Mouse (Mus musculus) spleen, postnatal 10 days (tissue): ENCODE data around the gene Cd2.
A peak's percentile ranks its signal among the peaks of the same experiment; 100 is the strongest.

Source experiments
- DNase-seq, 2 experiments: peaks; one replicate each; pipeline ENCODE4 v3.0.0; 2021 to 2022; ENCODE audit warnings: low spot score in 2 of 2

Gene Cd2

DNA sequence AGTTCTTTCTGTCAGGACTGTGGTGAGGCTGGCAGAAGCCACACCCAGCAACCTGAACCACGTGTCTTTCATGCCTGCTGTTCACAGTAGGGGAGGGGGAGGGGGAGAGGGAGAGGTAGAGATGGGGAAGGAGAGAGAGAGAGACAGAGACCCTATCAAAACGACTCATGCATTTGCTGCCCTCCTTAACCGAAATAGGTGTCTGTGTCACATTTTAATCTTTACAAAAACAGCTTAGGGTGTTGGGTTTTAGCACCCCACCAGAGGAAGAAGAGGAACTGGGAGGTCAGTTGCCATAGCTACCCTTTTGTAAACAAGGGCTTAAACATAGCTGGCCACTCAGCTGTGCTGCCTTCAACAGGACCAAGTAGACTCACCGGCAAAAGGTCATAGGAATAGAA is at the start of gene Cd2:
Gene Cd2 (minus strand): TSS at position 29 of the 401 bp plus-strand sequence.
- peak in 1 of 2 experiments; percentile 60 for DNase-seq

DNA sequence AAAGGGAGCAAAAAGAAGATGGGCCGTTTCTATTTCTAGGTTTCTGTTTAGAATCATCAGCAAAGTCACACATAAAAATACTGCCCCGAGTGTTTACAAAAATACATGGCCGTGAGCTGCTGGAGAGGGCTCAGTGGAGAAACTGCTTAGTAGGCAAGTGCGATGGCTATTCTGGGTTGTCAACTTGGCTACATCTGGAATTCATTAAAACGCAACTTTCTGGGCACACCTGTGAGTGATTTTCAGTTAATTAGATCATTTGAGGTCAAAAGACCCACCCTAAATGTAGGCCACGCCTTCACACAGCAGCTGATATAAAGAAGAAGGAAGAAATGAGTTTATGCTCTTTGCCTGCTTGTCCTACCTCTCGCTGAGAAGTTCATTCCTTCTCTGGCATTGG is 40.9 kb upstream of the Cd2 start:
- no peak for DNase-seq

DNA sequence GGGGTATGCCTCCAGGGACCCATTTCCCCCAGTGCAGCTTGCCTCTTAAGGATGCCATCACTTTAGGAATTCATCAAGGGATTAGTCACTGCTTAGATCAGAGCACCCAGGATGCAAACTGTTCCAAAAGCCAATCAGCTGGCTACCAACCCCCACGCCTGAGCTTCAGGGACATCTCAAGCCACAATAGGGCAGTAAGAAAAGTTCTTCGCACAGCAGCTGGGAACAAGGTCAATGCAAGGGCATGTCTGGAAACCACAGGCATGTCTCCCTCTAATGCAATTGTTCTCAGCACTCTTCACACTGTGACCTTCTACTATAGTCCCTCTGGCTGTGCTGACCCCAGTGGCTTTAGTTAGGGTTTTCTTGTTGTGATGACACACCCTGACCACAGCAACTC is 39.5 kb upstream of the Cd2 start:
- no peak for DNase-seq

- DNase-seq: no peak
These were observed 34.7 kb upstream of the Cd2 start for GRCm38 (mm10) chr3:101322437-101322836.

GRCm38 (mm10) chr3:101320874-101321273 is 33.1 kb upstream of the Cd2 start:
- no peak for DNase-seq

- no peak for DNase-seq
These were observed 30.9 kb upstream of the Cd2 start for GRCm38 (mm10) chr3:101318516-101319170.

- peak; percentile 57 to 77 for DNase-seq
These were observed 30.4 kb upstream of the Cd2 start for GRCm38 (mm10) chr3:101318115-101318514.

- DNase-seq: no peak
These were observed 27.2 kb upstream of the Cd2 start for GRCm38 (mm10) chr3:101314954-101315353.

DNA sequence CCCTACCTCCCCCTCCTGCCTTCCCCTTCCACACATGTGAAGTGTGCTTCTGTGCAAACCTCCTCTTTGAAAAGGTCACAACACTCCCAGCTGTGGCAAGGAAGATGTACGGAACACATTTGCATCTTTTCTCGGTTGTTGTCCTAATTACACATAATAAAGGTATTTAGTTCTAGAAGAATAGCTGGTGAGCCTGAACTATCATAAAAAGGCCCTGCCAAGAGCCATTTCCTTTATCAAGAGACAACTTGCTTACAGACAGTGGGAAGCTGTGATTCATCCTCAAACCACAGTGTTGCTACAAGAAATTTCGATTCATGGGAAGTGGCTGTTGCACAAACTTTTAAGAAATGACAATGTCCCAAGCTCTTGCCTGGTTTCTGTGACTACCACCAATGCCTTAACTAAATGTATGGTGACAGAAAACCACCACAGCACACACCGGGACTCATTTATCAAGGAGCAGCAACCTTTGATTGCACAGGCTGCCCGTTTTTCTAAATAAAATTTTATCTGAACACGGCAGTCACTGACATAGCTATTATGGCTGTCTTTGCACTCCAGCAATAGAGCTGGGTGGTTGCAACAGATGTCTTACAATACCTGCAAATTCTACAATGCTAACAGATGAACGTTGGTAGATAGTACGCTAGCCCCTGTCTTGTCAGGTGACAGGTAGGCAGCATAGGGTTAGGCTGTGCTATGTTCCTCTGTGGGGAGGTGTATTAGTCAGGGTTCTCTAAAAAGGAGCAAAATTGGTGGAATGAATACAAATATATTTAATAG is 25.7 kb upstream of the Cd2 start:
- DNase-seq: no peak

GRCm38 (mm10) chr3:101310977-101311376 is 23.2 kb upstream of the Cd2 start:
- DNase-seq: no peak

DNA sequence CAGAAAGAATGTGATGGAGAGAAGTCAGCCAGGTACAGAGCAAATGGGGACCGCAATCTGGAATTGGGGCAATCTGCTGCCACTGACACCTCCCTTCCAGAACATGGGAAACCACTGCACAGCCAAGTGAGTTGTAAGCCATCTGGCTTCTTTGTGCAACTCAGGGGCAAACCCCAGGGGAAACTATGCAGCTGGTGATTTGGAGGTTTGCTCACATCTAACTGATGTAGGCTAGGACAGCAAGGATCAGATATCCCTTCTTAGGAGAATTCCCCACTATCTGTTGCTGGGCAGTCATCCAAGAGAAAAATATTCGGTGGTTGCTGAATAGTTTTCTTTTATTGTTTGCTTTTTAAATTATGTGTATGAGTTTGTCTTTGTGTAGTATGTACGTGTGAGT is 21.9 kb upstream of the Cd2 start:
- no peak for DNase-seq

GRCm38 (mm10) chr3:101306090-101306489 is 18.4 kb upstream of the Cd2 start:
- DNase-seq: no peak

GRCm38 (mm10) chr3:101305046-101305445 is 17.3 kb upstream of the Cd2 start:
- DNase-seq: no peak

DNA sequence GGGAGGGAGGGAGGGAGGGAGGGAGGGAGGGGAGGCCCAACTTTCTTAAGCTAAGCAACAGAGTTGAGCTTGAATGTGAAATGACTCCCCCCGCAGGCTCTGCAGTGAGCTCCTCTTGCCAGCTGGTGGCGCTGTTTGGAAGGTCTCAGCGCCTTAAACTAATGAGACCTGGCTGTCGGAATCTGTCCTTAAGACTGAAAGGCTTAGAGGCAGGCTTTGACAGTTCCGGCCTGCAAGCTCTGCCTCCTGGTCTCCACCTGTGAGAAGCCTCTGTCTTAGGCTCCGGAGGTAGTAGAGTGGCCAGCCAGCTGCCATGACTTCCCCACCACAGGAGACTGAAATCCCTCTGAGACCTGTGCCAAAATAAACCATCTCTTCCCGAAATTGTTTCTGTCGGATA is 16.4 kb upstream of the Cd2 start:
- peak; percentile 48 to 76 for DNase-seq

GRCm38 (mm10) chr3:101300271-101301071 is 12.7 kb upstream of the Cd2 start:
- no peak for DNase-seq

DNA sequence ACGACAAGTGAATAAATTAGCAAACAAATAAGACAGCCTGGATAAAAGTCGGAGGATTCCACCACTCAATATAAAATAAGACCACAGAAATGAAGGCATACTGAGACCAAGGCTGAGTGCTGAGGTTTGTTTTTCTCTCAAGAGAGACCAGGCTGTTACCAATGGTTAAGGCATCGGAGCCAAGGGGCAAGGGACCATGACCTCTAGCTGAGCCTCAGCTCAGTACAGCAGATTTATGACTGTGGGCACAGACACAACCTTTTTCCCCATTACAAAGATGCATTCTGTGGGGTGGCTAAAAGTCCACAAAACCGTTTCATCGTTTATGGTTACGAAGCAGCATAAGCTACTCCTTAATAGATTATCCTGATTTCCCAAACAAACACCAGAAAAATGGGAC is 11.9 kb upstream of the Cd2 start:
- no peak for DNase-seq

GRCm38 (mm10) chr3:101297221-101297620 is 9.5 kb upstream of the Cd2 start:
- no peak for DNase-seq

DNA sequence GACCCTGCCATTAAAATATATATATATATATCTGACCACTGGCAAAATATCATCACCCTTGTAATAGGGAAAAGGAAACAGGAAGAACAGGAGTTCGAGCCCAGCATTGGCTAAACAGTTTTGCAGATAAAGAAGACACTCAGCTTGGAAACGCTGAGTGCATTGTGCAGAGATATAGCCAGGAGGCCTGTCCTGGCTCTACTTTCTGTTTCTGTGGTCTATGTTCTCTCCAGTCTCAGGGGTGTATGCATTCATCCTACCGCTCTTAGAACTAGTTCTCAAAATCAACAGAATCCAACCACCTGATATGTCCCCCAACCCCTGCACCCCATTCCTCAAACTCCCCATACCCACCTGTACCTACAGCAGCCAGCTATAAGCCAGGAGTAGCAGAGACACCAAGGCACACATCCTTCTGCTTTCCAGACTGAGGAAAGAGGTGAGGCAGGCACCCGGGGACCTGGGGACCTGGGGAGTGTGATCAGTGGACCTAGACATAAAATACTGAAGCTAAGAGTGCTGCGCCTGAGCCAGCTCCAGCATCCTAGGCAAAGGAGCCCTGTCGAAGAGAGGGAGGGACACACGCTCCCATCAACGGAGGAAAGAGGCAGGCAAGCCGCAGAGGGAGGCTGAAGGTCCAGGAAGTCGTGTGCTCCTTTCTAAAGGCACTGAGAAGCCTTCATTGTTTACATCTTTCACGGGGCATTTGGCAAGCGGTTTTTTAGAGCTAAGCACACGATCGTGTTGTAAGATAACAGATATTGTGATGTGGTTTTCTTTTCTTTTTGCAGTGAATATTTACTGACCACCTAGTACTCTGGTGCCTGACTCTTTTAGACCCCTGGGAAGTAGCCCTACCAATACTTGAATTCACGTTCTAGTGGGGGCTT is 8.4 kb upstream of the Cd2 start:
- DNase-seq: no peak

GRCm38 (mm10) chr3:101295366-101295867 is 7.7 kb upstream of the Cd2 start:
- DNase-seq: peak; percentile 85 to 91

GRCm38 (mm10) chr3:101294487-101295365 is 7.0 kb upstream of the Cd2 start:
- DNase-seq: no peak
